Mouse (Mus musculus) adrenal gland, adult 8-10 months (tissue): Measurements from ENCODE around the gene Hoxd9. TPM values are rescaled to one million over a fixed set of nuclear protein-coding genes. Genes with fewer than 3 reads are reported as not detected.

Source experiments
- DNase-seq: peaks from one replicate; pipeline ENCODE4 v3.0.0; 2022
- total RNA-seq, 4 experiments: library from RNA; stranded (reverse); gene quantifications; 2 replicates each; pipeline ENCODE4 v1.2.4; 2022

Hoxd9 gene
- total RNA-seq, 4 experiments from 2014 or later, result 6.5 to 9.2 (median 7.0) TPM

DNA sequence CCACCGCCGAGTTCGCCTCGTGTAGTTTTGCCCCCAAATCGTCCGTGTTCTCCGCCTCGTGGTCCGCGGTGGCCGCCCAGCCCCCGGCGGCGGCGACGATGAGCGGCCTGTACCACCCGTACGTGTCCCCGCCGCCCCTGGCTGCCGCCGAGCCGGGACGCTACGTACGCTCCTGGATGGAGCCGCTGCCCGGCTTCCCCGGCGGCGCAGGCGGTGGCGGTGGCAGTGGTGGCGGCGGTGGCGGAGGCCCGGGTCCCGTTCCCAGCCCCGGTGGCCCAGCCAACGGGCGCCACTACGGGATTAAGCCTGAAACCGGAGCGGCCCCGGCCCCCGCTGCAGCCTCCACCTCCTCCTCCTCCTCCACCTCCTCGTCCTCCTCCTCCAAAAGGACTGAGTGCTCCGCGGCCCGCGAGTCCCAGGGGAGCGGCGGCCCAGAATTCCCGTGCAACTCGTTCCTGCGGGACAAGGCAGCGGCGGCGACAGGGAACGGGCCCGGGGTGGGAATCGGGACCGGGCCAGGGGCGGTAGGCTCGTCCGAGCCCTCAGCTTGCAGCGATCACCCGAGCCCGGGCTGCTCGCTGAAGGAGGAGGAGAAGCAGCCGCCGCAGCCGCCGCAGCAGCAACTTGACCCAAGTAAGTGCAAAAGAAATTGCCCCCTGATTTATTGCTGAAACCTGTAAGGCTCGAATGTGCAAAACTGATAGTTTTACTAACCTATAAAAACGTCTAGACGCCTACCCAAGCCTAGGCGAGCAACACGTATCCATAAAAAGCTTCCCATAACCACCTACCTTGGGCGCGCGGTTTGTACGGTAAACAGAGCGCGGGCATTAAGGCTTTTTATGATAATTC is 900 bp downstream of the Hoxd9 start:
- no peak for DNase-seq

DNA sequence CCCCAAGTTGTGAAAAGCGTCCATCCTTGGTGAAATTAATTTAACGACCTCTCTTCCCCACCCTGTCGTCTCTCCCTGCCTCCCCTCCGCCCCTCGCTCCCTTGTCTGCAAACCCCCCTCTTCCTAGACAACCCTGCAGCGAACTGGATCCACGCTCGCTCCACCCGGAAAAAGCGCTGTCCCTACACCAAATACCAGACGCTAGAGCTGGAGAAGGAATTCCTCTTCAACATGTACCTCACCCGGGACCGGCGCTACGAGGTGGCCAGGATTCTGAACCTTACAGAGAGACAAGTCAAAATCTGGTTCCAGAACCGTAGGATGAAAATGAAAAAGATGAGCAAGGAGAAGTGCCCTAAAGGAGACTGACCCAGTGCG is 1.5 kb downstream of the Hoxd9 start:
- DNase-seq, result no peak

DNA sequence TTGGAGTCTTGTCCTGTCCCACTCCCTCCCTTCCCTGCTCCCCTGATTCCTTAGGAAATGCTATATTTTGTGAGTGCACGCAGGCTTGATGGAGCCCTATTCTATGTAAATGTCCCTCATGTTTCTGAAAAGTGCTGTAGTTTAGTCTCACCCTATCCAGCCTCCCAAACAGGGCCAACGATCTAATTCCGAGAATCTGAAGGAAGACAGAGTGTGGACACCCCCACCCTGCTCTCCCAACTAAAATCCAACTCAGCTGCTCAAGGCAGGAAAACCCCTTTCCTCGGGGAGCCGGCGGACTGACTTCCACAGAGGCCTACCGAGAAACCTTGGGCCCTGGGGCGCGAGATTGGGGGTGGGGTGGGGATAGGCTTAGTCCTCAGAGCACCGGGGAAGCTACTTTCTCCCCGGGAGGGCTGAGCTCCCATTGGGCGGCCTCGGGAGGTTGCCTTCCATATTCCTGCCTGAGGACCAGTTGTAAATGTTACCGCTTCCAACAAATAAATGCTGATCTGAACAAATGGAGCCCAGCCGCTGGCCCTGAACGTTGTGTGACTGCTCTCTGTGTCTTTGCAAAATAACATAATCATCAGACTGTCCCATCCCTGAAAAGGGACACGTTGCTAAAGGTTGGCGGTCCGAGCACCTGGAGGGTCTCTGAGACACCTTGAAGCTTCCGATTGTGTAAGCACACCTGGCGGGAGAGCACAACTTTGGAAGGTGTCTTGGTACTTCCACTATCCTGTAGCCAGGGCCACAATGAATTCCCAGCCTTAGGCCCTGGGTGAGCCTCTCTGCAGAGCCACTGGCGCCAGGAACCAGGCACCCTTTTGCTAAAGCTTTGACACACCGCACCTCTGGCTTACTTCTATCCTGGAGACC is 2.4 kb downstream of the Hoxd9 start:
- DNase-seq, result no peak

DNA sequence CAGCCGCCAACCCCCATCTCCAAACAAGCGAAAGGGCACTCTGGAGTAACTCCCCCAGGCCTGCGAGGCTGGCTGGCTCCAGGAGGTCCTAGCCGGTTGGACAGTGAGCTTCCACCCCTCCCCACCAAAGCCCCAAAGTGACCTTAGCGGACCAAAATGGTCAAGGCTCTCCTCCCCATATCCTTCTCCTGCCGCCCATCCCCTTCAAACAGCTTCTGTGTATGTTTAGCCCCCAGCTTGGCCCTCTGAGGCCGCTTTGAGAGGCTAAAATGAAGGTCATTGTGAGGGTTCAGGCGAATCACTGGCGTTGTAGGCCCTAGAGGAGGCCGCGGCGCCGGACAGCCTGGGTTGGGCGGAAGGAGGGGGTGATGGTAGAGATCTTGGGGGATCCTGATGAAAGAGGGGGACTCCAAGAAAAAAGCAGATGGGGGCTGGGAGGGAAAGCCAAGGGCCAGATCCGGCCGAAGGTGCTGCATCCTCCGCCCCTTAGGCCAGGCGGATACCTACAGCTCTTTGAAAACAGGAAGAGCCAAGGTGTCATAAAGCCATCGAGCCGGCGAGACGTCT is 3.1 kb downstream of the Hoxd9 start:
- DNase-seq, result no peak

DNA sequence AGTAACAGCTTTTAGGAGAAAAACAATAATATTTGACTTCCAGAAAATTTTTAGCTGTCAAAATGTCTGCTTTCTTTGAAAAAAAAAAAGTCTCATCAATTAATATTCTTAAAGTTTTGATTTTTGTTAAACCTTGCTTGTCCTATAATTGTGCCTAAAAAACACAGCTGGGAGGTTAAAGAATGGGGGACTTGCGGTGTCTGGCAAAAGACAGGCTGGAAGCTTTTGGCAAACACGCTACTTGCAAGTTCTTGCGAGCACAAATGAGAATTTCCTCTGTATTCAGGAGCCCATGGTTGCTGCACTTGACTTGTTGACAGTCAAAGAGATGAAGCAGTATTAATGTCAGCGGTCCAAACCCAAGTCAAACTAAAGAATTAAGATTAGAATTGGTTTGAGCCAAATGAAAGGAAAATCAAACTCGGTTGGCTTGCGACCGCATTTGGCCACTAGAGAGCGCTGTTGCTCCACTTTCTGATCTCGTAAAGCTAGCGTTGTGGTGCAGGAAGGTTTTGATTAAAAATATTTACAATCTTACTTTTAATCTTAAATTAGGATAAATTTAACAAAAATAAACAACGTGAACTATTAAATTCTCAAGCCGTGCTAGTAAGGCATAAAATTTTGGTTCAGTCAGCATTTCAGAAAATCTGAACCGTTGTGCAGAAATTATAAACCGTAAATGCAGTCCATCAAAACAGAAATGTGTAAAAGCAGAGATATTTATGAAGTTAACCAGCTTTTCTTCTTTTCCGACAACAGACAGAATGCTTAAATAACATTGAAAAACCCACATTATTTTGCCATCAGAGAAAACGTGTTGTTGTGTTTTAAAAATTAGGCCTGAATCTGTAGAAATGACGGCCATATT is 4.7 kb downstream of the Hoxd9 start:
- peak; percentile 44 for DNase-seq

DNA sequence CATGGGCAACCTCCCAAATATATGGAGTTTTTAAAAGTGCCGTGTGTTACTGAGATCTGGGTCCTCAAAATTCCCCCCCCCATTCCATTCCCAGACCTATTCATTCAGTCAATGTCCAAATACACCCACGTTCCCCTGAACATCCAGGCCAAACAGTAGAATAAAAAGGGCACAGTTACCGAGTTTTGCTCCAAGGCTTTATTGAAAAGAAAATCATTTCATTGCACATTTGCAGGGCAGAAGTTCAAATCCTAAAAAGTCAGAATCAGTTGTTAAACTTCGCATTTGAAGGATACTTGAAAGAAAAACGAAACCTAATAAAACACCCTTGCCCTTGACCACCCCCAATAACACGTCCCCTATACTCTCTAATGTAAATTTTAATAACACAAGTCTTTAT is 5.3 kb downstream of the Hoxd9 start:
- no peak for DNase-seq

DNA sequence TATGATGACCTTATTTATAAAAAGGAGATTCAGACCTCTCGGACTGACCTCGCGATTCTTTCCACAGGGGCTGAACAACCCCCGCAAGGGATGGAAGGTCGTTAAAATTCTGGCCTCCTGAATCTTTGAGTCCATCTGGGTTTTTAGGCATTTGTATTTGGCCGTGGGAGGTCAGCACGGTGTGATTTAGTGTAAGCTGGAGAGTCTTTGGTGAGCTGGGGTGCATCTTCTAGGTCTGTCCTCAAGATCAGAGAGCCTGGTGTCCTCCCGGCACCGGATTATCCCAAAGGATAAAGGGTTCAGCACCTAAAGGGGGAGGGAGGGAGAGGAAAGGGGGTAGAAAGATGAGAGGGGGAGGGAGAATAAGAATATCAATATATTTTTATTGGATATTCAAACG is 5.8 kb downstream of the Hoxd9 start:
- DNase-seq, result no peak

DNA sequence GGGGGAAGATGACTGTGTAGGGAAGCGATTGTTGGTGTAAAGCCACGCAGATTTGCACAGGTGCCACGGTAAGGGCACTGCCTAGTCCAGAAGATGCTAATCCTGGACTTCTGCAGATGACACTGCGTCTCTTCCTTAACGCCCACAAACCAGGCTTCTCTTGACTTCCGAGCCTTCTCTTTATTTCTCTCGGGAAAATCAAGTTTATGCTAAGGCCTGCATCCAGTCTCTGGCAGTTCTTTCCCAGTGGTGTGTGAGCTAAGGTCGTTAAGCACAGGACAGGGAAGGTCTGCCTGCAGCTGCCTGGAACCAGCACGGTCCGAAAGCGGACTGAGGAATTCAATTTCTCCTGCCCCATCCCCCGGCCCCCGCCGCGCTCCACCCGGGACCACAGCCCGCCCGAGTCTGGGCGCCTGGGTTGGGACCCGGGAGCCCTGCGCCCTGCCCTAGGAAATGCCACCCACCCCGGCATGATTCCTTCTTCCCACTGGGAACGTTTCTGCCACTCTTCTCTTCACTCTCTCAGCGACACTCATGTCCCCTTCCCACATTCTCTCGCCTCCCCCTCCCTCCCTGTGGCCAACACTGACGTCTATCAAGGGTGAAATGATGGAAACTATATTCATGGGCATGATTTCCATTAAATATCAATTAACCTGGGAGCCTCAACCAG is 6.3 kb downstream of the Hoxd9 start:
- no peak for DNase-seq

DNA sequence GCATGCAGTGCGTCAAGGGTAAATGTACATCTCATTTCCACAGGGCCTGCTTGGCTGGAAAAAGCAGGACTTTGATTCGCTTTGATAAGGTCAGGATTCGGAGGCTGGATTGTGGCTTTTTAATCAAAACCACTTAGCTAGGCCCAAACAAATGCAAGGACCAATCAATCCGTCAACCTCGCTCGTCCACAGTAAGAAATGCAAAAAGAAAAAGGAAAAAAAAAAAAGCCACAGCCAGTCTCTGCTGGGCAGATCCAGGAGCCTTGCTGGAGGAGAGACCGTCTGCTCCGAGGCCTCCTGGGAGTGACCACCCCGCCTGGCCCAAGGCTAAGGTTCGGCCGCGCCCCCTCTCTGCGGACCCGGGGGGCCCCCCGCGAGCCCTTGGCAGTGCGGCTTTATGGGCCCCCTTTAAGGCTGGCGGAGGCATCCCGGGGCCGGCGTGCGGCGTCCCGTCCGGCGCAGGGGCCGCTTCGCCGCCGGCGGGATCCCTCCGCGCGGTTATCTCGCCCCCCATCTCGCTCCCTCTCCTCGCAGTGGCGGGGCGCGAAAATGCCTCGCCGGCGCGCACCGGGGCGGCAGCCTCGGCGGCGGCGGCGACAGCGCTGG is 7.0 kb downstream of the Hoxd9 start, which contains the start of gene Hoxd8:
Gene Hoxd8 (plus strand): TSS at position 223 of the 606 bp plus-strand sequence.
- peak; percentile 68 for DNase-seq

DNA sequence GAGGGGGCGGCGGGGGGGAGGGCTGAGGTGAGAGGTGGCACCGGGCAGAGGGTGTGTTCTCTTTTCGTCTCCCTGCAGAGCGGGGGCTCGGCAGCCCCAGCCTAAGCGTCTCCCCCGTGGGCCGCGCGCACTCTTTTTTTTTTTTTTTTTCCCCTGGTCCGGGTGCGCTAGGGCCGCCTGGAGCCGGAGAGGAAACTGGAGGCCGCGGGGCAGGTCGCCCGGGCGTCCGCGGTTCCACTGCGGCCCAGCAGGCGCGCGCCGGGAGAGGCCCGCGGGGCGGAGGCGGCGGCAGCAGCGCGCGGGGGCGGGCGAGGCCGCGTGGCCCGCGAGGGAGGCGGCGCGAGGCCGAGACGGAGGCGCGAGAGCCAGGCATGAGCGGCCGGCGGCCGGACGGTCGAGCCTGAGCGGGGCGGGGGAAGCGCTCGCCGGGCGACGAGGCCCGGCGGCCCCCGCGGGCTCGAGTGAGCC is 7.5 kb downstream of the Hoxd9 start:
- no peak for DNase-seq

DNA sequence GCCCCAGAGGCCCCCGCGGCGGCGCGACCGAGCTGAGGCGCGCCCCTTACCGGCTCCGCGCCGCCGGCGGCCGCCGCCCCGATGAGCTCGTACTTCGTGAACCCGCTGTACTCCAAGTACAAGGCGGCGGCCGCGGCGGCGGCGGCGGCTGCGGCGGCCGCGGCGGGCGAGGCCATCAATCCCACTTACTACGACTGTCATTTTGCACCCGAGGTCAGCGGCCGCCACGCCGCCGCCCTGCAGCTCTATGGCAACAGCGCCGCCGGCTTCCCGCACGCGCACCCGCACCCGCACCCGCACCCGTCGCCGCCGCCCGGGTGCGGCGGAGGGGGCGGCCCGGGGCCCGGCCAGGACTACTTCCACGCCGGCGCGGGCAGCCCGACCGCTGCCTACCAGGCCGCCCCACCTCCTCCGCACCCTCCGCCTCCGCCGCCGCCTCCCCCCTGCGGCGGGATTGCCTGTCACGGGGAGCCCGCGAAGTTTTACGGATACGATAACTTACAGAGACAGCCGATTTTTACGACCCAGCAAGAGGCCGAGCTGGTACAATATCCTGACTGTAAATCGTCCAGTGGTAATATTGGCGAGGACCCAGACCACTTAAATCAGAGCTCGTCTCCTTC is 8.1 kb downstream of the Hoxd9 start:
- peak; percentile 63 for DNase-seq

DNA sequence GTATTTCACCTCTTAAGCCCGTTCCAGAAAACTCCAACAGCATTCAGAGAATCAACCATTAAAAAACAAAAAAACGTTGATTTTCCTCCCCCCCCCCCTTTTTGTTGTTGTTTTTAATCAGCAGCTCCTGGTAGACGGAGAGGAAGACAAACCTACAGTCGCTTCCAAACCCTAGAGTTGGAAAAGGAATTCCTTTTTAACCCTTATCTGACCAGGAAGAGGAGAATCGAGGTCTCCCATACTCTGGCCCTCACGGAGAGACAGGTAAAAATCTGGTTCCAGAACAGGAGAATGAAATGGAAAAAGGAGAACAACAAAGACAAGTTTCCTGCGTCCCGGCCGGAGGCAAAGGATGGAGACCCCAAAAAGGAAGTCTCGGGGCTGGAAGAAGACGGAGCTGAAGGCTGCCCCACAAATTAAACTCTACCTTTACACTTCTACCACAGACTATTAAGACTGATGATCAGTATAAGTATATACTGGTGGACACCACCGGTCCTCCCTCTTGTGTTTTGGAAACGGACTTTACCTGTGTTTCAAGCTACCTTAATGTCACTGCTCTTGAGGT is 8.9 kb downstream of the Hoxd9 start:
- DNase-seq, result no peak

DNA sequence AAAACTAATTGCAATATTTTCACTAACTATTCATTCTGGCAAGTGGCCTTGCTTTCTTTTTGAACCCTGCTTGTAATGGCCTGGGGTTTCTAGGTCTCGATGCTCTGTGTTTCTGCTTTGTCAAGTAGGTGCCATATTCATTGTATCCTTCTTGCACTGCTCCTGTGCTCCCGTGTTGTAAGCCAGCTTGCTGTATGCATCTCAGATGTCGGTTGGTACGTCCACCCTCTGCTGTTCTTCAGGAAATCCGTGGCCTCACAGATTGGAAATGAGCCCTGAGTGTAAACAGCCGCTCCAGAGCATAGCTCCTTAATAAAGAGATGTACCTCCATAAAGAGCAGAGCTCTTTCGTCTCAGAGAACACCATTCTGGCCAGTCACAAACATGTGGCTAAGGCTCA is 10.1 kb downstream of the Hoxd9 start:
- no peak for DNase-seq

DNA sequence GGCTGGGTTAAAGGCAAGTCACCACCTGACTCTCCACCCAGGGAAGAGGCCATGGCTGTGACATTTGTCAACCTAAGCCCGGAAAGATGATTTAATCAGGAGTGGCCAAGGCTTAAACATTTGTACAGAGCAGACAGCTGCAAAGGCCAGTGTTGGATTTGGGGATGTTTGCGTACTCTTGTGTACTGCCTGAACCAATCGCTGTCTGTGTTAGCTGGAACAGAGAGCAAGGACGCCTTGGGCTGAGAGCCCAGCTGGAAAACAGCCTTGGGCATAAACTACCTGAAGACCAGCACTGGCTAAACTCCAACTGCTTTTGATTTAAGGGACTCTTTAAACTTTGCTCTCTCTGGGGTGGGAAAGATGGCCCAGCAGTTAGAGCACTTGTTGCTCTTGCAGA is 11.1 kb downstream of the Hoxd9 start:
- peak; percentile 70 for DNase-seq

DNA sequence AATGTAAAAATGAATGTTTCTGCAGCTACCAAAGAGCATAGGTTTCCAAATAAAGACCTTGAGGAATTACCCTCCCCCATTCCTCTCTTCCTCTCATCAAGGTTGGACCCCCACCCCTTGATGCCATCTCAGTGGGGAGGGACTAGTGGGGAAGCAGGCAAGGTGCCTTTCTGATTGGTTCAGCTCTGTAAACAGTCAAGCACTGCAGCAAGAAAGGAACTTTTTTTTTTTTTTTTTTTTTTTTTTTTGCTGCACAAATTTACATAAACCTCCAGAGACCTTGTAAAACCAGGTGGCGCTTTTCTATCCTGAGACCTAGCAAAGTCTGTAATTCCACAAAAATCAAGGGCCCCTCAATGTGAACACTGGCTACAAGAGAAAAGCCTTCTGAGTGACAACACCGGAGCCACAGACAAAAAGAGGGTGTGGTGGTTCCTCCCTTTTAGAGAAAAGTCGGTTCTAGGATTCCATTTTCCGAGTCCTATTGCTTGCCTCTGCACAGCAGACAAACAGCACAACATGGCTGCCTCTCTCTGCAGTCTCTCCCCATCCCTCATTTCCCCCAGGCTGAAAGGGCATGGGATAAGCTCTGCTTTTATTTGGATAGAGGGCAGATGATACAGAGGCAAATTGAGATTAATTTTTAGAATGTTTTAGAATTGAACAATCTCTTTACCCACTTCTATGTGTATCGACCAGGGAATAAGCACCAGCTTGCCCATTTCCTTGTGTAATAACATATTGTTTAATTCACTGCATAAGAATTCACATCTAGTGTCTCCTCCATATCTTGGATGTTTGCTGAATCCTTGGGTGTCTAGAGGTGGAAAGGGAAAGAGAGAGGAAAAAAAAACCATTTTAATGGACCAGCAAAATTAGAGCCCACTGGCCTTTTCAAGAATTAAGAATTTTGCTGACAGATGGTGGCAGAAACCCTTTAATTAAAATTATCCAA is 12.2 kb downstream of the Hoxd9 start:
- DNase-seq, result no peak

DNA sequence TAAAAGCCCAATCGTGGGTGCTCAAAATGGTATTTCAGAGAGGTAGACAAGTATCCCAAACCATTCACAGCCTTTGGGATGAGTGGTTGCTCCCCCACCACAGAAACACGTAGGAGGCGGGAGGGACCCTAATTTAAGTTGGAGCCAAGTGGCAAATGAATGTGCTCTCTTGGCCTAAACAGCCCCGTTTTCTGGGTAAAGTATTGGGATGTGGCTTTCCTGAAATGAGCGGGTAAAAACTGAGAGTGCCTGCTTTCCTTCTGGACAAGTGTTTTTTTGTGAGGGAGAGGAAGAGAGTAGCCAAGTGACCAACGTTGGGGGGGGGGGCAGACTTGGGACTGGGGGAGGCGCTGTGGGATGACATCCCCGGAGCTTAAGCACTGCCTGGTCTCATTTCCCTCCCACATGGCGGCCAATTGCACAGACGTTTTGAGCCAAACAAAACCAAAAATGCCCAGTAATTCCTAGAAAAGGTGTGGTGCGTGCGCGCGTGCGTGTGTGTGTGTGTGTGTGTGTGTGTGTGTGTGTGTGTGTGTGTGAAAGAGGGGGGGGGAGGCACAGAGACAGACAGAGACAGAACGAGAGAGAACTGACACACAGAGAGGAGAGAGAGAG is 13.5 kb downstream of the Hoxd9 start:
- DNase-seq, result no peak

DNA sequence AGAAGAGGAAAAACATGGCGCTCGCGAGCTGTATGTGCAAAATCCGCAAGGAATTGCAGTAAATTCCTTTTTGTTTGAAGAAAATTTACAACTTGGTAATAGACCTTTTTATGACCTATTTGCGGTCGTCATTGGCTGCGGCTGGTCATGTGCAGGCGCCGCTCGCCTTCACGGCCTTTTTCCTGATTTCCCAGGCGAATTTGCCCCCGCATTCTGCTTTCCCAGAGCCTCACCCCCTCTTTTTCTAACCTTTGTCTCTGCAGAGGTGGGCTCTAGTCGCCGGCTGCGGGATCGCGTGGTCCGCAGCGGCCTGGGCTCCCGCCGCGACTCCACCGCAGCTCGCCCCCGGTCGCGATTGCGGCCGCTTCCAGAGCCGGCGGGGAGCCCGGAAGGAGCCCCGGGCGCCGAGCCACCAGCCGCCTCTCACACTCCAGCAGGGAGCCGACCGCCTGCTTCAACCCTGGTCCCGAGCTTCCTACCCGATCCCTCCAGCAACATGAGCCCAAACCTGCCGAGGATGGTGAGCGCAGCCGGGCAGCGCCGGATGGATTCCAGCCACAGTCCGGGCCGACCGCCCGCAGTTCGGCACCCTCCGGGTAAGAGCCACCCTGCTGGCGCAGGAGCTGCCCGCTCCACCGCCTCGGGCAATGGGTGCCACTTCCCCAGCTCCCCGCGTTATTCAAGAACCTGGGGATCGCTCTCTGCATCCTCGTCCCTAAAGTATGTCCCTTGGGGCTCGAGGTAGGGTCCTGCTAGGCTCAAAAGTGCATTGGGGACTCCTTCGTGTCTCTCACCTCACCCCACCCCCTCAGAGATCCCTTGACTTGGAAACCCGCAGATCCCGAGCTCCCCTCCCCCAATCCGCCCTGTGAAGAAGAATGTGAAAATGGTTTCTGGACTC is 14.4 kb downstream of the Hoxd9 start, which contains the start of the genes Hoxd3 and Hoxd4:
Gene Hoxd3 (plus strand): TSS at position 207 of the 901 bp plus-strand sequence.
Gene Hoxd4 (plus strand): TSS at position 209 of the 901 bp plus-strand sequence.
- DNase-seq, result peak; percentile 55
